Mouse (Mus musculus) intestine, embryonic 16.5 days (tissue): ENCODE results near the gene Col28a1. TPM values are rescaled to one million over a fixed set of nuclear protein-coding genes. Genes with fewer than 3 reads are reported as not detected.

Source experiments
- ATAC-seq: fragments of 200-750 bp; cut with Nextera tagmentation; 2 replicates; pipeline ENCODE4 v1.8.0; 2017; ENCODE audit warnings: moderate TSS enrichment, moderate library complexity
- H3K27ac ChIP-seq: fragments of 300-500 bp; sonication (generic); 2 replicates; pipeline ENCODE4 v1.5.1; 2014; ENCODE audit warnings: mild to moderate bottlenecking, low read length
- H3K27me3 ChIP-seq: fragments of 300-500 bp; sonication (generic); replicated peaks from 2 replicates; pipeline ENCODE4 v1.6.1; 2014; ENCODE audit warnings: low read length, control low read depth, mixed read lengths; ENCODE audit not compliant: control insufficient read depth, insufficient read depth
- H3K36me3 ChIP-seq: fragments of 300-500 bp; sonication (generic); 2 replicates; pipeline ENCODE4 v1.6.1; 2014; ENCODE audit warnings: low read length, control low read depth; ENCODE audit not compliant: control insufficient read depth, insufficient read depth
- H3K4me1 ChIP-seq: fragments of 300-500 bp; sonication (generic); 2 replicates; pipeline ENCODE4 v1.6.1; 2014; ENCODE audit warnings: low read length, control low read depth, mixed read lengths; ENCODE audit not compliant: control insufficient read depth, insufficient read depth
- H3K4me2 ChIP-seq: fragments of 300-500 bp; sonication (generic); 2 replicates; pipeline ENCODE4 v1.6.1; 2014; ENCODE audit warnings: low read depth, low read length, control low read depth
- H3K4me3 ChIP-seq: fragments of 300-500 bp; sonication (generic); 2 replicates; pipeline ENCODE4 v1.5.1; 2014; ENCODE audit warnings: mild to moderate bottlenecking, low read length
- H3K9ac ChIP-seq: fragments of 300-500 bp; sonication (generic); 2 replicates; pipeline ENCODE4 v1.6.1; 2014; ENCODE audit warnings: low read depth, low read length
- H3K9me3 ChIP-seq: fragments of 300-500 bp; sonication (generic); 2 replicates; pipeline ENCODE4 v1.6.1; 2016; ENCODE audit warnings: low read length, control low read depth; ENCODE audit not compliant: control insufficient read depth
- WGBS: fragments of 180-500 bp; shearing (Covaris S2); extraction: QIAGEN DNeasy Blood & Tissue Kit; methylation state at CpG from one replicate; pipeline ENCODE4 v1.1.7; 2014; 5-methylcytosine and 5-hydroxymethylcytosine counted together
- polyA plus RNA-seq: library from polyadenylated mRNA; unstranded; fragments of >200 nt; fragmentation: Nextera tagmentation; extraction: Ambion mirVana; gene quantifications from 2 replicates; pipeline ENCODE4 v1.2.1, GENCODE M21; 2015

The Col28a1 gene
- polyA plus RNA-seq, 1 experiment from 2014 or later: 2.4 TPM

DNA sequence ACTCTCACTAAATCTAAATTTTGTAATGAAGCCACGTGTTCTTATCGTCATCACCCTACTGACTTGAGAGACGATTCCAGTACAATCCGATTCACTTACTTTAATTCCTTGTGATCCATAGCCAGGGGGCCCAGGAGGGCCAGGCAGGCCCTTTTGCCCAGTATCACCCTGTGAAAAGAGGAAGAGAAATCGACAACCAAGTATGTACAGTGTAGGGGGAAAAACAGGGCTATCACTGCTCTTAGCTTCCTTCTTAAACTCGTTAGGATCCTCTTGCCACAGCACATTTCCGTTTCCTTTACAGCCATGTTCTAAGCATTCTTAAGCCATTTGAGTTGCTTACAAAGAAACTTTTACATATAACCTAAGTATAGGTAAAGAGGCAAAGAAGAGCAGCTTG, 133.2 kb downstream of the Col28a1 start:
- Histone ChIP-seq H3K9ac (no peak overlapping the region), H3K27me3 (no peaks in the 10 kb centered on the region), H3K4me1 (no peaks in the 10 kb centered on the region), H3K36me3 (no peaks in the 10 kb centered on the region), H3K4me2 (no peak overlapping the region), H3K27ac (no peak overlapping the region), H3K4me3 (no peak overlapping the region), H3K9me3 (no peaks in the 10 kb centered on the region)
- ATAC-seq: no peak
- WGBS: 87% methylated on average over 7 of the region's 7 CpGs

DNA sequence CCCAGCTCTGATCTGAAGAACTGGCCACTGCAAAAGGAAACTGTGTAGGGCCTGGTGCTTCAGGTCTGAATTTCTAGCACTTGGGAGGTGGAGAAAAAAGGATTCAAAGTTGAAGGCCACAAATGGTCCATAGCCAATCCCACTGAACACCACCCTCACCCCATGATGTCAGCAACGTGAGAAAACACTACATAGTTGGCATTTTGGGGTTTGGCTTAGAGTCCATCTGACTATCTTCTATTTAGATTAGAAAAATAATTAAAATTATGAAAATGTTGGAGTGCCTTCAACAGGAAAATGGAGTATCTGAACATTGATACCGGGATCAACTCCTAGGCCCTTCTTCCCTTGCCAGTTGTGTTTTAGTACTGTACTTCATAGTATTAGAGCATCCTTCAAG, 144.2 kb downstream of the Col28a1 start:
- 83% methylated on average over 2 of the region's 2 CpGs for WGBS
- Histone ChIP-seq H3K27ac (no peak overlapping the region), H3K9ac (no peak overlapping the region), H3K27me3 (no peaks in the 10 kb centered on the region), H3K9me3 (no peaks in the 10 kb centered on the region), H3K4me2 (no peak overlapping the region), H3K4me1 (no peaks in the 10 kb centered on the region), H3K4me3 (no peak overlapping the region), H3K36me3 (no peaks in the 10 kb centered on the region)
- ATAC-seq: no peak

DNA sequence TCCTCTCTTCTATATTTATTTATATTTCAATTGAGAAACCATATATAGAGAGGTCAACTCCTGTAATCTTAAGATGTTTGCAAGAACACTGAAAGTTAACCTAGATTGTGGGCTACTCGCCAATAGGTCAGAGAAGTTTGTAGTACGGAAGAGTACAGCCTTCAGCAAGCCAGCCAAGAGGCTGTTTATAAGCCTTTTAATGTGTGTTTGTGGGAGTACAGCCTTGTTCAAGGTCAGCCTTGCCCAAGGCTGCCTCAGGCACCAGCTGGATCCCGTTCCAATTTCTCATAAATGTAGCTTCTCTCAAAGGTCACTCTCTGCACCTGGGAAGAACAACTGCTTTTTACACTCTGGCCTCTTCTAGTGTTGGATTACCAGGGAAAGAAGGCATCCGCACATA, 146.0 kb downstream of the Col28a1 start:
- H3K9ac ChIP-seq: no peak overlapping the region
- WGBS: 47% methylated on average over 4 of the region's 4 CpGs
- peak; percentile 62; the same call in 1 of the 2 replicates for ATAC-seq
- H3K27ac ChIP-seq: no peak overlapping the region
- no peaks in the 10 kb centered on the region for H3K9me3 ChIP-seq
- H3K4me1 ChIP-seq: no peaks in the 10 kb centered on the region
- H3K4me3 ChIP-seq: no peak overlapping the region
- no peaks in the 10 kb centered on the region for H3K36me3 ChIP-seq
- no peak overlapping the region for H3K4me2 ChIP-seq
- no peaks in the 10 kb centered on the region for H3K27me3 ChIP-seq

DNA sequence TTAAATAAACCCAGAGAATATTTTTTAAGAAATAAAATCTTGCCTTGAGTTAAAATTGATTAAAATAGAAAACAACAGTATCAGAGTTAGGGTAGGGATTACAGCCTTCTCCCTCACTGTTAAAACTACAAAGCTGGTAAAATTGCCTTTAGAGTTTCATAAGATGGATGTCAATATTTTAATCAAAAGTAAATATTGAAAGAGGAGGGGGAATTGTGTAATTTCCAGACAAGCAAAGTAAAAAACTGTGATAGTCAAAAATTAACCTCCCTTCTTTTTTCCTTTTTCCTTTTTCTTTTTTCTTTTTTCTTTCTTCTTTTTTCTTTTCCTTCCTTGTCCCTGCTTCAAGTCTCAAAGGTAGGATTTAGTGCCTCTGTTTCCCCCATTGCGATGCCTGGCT, 146.6 kb downstream of the Col28a1 start:
- ATAC-seq: no peak
- 72% methylated on average over 1 of the region's 1 CpGs for WGBS

DNA sequence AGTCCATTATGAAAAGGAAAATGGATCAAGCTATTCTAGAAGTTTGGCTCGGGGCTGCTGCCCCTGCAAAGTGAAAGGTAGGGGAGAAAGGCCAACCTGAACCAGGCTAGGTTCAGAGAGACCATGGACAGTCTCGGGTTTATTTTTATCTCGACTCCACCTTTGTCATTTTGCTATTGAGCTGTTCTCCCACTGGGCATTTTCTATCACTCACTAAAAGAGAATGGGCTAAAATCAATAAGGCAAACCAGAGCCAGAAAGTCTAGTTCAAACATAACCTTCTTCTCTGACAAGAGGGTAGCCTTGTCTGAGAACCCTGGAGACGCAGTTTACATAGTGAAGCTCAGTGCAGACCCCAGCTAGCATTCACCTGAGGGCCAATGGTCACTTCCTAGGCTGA, 163.7 kb downstream of the Col28a1 start:
- Histone ChIP-seq H3K27ac (no peak overlapping the region), H3K9ac (no peak overlapping the region), H3K4me1 (no peaks in the 10 kb centered on the region), H3K9me3 (no peaks in the 10 kb centered on the region), H3K4me3 (no peak overlapping the region), H3K27me3 (no peaks in the 10 kb centered on the region), H3K36me3 (no peaks in the 10 kb centered on the region), H3K4me2 (no peak overlapping the region)
- 61% methylated on average over 4 of the region's 4 CpGs for WGBS
- no peak for ATAC-seq

More for the DNA sequence above, 146.6 kb downstream of the Col28a1 start:
- no peaks in the 10 kb centered on the region for H3K36me3 ChIP-seq
- no peak overlapping the region for H3K9ac ChIP-seq
- no peaks in the 10 kb centered on the region for H3K27me3 ChIP-seq
- H3K4me1 ChIP-seq: no peaks in the 10 kb centered on the region
- H3K4me3 ChIP-seq: no peak overlapping the region
- no peak overlapping the region for H3K27ac ChIP-seq
- no peaks in the 10 kb centered on the region for H3K9me3 ChIP-seq
- no peak overlapping the region for H3K4me2 ChIP-seq

DNA sequence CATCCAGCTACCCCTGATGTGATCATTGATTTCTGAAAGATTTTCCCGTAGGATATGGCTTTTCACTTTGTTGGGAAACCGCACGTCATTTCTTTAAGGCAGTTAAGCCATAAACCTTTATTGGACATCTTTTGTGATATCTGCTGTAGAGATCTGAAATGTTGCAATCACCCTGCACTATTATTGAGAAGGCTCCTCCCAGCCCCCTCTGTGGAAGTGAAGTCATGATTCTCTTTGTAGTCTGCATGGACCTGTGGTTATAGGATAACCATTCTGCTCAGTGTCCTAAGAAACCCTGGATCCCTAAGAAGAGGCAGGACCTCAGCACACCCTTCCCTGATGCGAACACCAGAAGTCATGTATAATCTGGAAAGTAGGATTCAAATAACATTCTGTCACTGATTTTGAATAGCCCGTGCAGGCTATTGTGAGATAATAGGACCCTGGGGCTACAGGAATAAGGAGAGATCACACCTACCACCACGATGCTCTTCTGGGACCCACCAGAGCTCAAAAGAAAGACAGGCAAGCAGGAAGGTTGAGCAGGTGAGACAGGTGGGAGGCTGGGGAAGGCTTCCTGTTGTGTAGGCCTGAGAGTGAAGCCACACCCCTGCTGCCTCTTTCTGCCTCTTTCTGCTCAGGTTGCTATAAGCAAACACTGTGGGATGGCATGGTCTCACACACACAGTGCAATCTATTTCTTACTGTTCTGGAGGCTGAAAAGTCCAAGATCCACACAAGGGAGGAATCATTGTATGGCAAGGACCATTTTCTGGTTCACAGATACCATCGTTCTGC, 166.9 kb downstream of the Col28a1 start:
- 79% methylated on average over 7 of the region's 7 CpGs for WGBS
- no peaks in the 10 kb centered on the region for H3K4me1 ChIP-seq

DNA sequence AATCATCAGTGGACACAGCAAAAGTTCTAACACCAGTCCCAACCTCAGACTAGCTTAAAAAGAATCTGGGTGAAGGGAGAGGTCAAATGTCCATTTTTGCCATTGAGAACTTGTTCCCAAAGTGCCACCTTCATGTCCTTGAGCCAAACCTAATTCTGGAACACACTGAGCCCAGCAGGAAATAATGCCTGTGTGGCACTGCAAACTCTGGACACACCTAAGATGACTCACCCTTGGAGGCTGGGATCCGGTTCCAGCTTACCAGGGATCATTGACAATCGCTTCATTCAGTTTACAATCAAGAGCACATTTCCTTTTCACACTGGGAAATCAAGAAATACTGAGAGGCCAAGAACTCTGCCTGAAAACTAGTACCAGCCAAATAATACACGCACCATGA, 168.9 kb downstream of the Col28a1 start:
- Histone ChIP-seq H3K4me3 (no peak overlapping the region), H3K4me2 (no peak overlapping the region), H3K27me3 (no peaks in the 10 kb centered on the region), H3K9ac (no peak overlapping the region), H3K4me1 (no peaks in the 10 kb centered on the region), H3K36me3 (no peaks in the 10 kb centered on the region), H3K27ac (peak overlapping the region; percentile 27; the same call in 1 of the 2 replicates), H3K9me3 (no peaks in the 10 kb centered on the region)
- 64% methylated on average over 3 of the region's 3 CpGs for WGBS
- ATAC-seq: peak; percentile 85

More for the DNA sequence above, 166.9 kb downstream of the Col28a1 start:
- H3K4me3 ChIP-seq: no peak overlapping the region
- H3K4me2 ChIP-seq: no peak overlapping the region
- no peaks in the 10 kb centered on the region for H3K27me3 ChIP-seq
- H3K9ac ChIP-seq: no peak overlapping the region
- ATAC-seq: peak; percentile 90
- no peak overlapping the region for H3K27ac ChIP-seq
- H3K9me3 ChIP-seq: no peaks in the 10 kb centered on the region
- H3K36me3 ChIP-seq: no peaks in the 10 kb centered on the region

DNA sequence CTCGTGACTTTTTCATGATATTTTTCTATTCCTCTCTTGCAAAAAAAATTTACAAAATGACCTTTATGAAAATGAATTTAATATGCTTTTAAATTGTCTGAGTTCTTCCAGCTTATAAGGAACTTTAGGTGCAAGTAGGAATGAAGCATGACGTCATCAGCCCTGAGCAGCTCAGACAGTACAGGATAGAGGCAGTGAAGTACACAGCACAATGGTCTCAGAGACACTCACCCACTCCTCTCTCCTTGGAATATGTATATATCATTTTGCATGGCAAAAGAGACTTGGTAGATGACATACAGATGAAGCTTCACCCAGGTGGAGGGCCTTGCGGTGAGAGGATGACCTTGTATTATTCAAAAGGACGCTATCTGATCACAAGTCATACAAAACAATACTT, 197.7 kb downstream of the Col28a1 start:
- no peak overlapping the region for H3K4me2 ChIP-seq
- H3K27me3 ChIP-seq: no peaks in the 10 kb centered on the region
- H3K27ac ChIP-seq: no peak overlapping the region
- ATAC-seq: no peak
- no peaks in the 10 kb centered on the region for H3K9me3 ChIP-seq
- no peak overlapping the region for H3K4me3 ChIP-seq
- WGBS: 89% methylated on average over 4 of the region's 4 CpGs
- no peak overlapping the region for H3K9ac ChIP-seq
- no peaks in the 10 kb centered on the region for H3K4me1 ChIP-seq
- H3K36me3 ChIP-seq: no peaks in the 10 kb centered on the region

DNA sequence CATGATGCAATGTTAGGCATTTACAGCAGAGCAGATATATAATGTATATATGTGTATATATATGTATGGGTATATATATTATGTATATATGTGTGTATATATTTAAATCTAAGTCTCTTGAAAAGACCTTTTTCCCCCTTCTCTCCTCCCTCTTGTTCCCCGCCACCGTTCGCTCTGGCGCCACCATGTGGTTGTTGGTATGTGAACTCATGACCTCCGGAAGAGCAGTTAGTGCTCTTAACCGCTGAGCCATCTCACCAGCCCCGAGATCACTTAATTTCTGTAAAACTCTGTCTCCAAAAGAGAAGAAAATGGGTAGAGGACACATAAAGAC, 208.8 kb downstream of the Col28a1 start:
- Histone ChIP-seq H3K27me3 (no peaks in the 10 kb centered on the region), H3K4me1 (no peaks in the 10 kb centered on the region), H3K36me3 (no peaks in the 10 kb centered on the region), H3K4me3 (peak overlapping the region; percentile 28), H3K27ac (no peak overlapping the region), H3K9me3 (no peaks in the 10 kb centered on the region), H3K9ac (no peak overlapping the region), H3K4me2 (peak overlapping the region; percentile 45)
- ATAC-seq: peak; percentile 50; the same call in 1 of the 2 replicates
- 38% methylated on average over 7 of the region's 7 CpGs for WGBS
